Mouse (Mus musculus): ENCODE measurements around the gene Golm1.

Gene Golm1

DNA sequence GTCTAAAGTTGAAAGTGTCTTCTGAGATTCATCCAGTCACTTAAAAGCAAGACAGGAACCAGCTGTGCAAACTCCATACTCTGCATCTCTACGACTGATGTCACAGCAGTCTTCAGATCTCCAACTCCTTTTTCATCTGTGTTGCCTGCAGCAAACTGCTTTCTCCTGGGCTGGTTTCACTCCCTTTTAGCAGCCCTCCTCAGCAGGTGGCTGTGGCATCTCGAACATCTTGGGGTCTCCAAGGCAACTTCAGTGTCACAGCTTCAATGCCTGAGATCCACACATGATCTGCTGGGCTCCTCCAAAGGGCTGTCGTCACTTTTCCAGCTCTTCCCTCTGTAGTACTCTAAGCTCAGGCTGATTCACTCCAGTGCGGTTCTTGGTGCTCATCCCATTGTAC, 84.9 kb downstream of the Golm1 start:
- DNase-seq (ENCODE audit: low spot score): no peak

DNA sequence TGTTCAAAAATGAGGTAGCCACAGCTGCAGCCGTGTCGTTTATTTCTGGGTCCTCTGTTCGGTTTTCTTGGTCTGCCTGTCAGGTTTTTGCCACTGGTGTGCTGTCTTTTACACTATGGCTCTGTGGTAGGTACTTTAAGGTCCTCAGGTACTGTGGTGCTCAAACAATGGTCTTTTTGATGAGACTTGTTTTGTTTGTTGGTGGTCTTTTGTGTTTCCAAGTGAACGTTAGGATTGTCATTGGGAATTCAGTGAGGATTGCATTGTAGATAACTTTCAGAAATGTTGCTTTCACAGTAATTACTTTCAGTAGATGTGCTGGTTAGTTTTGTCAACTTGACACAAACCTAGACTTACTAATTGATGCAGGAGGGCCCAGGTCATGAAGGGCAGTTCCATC, 85.9 kb downstream of the Golm1 start:
- no peak for DNase-seq (ENCODE audit: low spot score)

DNA sequence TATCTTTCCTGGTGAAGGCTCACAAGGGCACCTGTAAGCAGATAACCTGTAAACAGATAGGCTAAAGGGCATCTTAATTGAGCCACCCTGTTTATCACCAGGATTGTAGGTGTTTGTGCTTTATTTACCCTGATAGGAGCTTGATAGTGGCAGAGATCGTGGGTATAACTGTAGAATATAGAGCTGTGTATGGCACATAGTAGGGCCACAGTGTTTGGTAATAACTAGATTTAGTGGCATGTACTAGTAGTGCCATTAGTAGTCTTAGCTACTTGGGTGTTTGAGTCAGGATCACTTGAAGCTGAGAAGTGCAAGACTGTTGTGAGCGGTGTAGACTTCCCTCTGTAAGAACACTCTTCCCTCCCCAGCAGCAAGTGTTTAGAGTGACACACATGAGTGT, 88.4 kb downstream of the Golm1 start:
- no peak for DNase-seq (ENCODE audit: low spot score)

DNA sequence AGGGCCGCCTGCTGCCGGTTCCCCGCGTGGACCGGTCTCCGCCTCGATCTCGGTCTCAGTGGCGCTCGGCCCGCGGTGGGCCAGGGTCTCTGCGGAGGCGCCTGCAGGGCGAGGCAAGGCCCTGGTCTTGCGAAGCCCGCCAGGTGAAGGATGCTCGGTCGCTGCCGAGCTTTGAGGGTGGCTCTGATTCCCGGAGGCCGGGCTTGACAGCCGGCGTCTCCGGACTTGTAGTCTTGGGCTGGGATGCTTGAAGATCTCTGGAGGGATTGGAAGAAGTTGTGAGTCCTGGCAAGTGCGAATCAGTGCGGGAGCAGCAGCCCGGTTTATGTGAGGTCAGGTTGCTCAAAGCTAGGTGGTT, 90.0 kb downstream of the Golm1 start:
- no peak for DNase-seq (ENCODE audit: low spot score)

DNA sequence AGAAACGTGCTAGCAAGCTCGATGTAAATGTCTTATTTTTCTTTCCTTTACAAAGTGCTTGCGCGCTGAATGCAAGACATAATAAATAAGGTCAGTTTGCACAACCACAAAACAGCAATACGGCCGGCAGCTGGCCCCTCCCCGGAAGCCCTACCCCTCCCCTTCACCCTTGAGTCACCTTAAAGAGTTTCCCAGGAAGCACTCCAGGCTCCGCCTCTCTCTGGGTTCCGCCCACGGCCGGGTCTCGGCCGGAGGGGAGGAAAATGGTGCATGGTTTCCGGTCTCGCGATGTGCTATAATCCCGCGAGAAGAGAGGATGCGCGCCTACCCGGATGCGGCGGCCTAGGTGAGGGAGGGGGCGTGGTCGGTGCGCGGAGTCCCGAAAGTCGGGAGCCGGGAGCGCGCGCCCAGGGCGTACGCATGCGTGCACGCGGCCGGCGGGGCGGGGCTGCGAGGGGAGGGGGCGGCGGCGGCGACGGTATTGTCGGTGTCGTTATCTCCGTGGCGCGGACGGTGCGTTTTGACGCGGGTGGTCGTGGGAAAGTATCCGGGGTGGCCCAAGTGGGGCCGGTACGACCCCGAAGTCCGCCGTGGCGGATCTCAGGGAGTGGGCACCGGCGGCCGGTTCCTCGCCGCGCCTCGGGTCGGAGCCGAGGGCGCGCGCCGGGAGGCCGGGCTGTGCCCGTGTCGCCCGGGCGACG, 90.5 kb downstream of the Golm1 start, which contains the start of the genes Agtpbp1 and Naa35:
TSS of gene Agtpbp1 (minus strand) at position 281 of the 701 bp plus-strand sequence.
TSS of gene Naa35 (plus strand) at position 313 of the 701 bp plus-strand sequence.
- DNase-seq (ENCODE audit: low spot score): peak; percentile 98
